Mouse (Mus musculus): ENCODE data around the gene Tarsl2.

GRCm38 (mm10) chr7:65713782-65714181 is 69.1 kb downstream of the Tarsl2 start:
- TF ChIP-seq CTCF (IDR thresholded peaks at IDR 0.05; ENCODE audit: borderline replicate concordance, insufficient read depth, low read length) = peak; percentile 40; the same call in 1 of the 2 replicates
- no peak for TF ChIP-seq POLR2A (IDR thresholded peaks at IDR 0.05; ENCODE audit: low read depth, low read length)

Data from embryonic fibroblast, embryonic 13.5 days (primary cell).